Mouse (Mus musculus) embryonic facial prominence, embryonic 10.5 days (tissue): ENCODE results near the gene Tmem184b. TPM values are rescaled to one million over a fixed set of nuclear protein-coding genes. Genes with fewer than 3 reads are reported as not detected.

ENCODE experiments used
- DNase-seq: peaks from one replicate; pipeline ENCODE4 v3.0.0-alpha.2; 2017; ENCODE audit warnings: low spot score
- H3K27ac ChIP-seq: fragments of 300-500 bp; sonication (generic); replicated peaks from 2 replicates; pipeline ENCODE4 v1.5.1; 2016; ENCODE audit warnings: mild to moderate bottlenecking
- H3K27me3 ChIP-seq: fragments of 300-500 bp; sonication (generic); replicated peaks from 2 replicates; pipeline ENCODE4 v1.6.1; 2016; ENCODE audit warnings: low read depth, mild to moderate bottlenecking; ENCODE audit not compliant: poor library complexity, severe bottlenecking
- H3K36me3 ChIP-seq: fragments of 300-500 bp; sonication (generic); replicated peaks from 2 replicates; pipeline ENCODE4 v1.6.1; 2016; ENCODE audit warnings: mild to moderate bottlenecking, moderate library complexity
- H3K4me1 ChIP-seq: fragments of 300-500 bp; sonication (generic); 2 replicates; pipeline ENCODE4 v1.6.1; 2016
- H3K4me3 ChIP-seq: fragments of 300-500 bp; sonication (generic); 2 replicates; pipeline ENCODE4 v1.5.1; 2016; ENCODE audit warnings: mild to moderate bottlenecking, moderate library complexity
- H3K9me3 ChIP-seq: fragments of 300-500 bp; sonication (generic); 2 replicates; pipeline ENCODE4 v1.6.1; 2016; ENCODE audit warnings: mild to moderate bottlenecking
- WGBS: fragments of 180-500 bp; shearing (Covaris S2); methylation state at CpG from one replicate; pipeline ENCODE4 v1.1.7; 2016; 5-methylcytosine and 5-hydroxymethylcytosine counted together
- polyA plus RNA-seq: library from polyadenylated mRNA; unstranded; fragments of >200 nt; fragmentation: Nextera tagmentation; extraction: Ambion mirVana; gene quantifications from 2 replicates; pipeline ENCODE4 v1.2.1, GENCODE M21; 2016

Tmem184b gene
- polyA plus RNA-seq = 57.7 and 58.9 TPM in 2 replicates

DNA sequence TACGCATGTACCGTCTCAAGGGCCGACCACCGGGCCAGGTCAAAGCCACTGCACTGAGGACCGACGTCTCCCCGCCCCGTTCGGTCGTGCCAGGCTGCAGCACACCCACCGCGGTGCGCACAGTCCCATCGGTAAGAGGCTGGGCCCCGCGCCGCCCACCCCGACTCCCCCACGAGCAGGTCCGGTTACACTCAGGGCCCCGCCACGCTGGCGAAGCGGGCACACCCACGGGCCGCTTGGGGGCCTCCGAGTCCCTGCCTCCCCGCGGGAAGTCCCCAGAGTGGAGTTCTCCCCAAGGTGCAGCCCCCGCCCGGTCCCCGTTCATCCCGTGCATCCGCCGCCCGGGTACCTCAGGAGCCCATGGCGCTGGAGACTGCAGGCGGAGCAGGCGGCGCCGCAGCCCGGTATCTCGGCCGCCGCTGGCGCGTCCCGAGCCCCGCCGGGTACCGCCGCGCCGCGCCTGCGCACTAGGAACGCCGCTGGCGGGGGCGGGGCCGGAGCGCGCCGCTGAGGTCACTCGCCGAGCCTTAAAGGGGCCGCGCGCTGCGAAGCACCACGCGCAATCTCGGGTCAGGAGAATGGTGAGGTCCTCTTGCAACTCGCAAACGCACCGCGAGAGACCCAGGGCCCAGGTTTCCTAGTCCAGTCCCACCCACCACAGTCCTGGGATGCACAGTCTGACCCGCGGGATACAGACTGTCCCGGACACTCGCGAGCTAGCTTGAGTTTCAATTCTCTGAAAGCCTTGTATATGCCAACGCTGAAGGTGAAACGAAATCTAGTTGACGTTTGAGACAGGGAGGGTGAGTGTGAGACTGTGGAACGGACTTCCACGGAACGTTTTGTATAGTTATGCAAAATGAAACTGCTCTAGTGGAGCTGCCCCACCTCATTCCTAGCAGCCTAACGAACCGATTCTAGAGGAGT lies at the start of gene Tmem184b:
TSS of gene Tmem184b (minus strand) at position 734 of the 927 bp plus-strand sequence.
- peaks cover 20% of the 10 kb centered on the region for H3K27me3 ChIP-seq
- H3K27ac ChIP-seq = peak within 1 kb of the TSS; percentile 93
- under 1% methylated on average over 90 of the region's 90 CpGs for WGBS

DNA sequence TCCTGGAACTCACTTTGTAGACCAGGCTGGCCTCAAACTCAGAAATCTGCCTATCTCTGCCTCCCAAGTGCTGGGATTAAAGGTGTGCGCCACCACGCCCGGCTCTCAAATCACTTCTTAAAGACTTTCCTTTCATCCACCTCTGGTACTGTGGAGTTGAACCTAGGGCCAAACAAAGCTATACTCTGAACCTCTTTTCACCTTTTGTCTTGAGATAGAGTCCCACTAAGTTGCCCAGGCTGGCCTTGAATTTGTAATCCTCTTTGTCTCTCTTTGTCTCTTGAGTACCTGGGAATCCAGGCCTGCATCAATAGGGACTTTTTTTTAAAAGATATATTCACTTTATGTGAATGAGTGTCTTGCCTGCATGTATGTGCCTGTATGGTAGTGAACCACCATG lies 44.7 kb upstream of the Tmem184b start:
- Histone ChIP-seq H3K4me1 (peaks cover 12% of the 10 kb centered on the region), H3K27me3 (peaks cover 7% of the 10 kb centered on the region; the same call in 1 of the 2 replicates), H3K27ac (no peak overlapping the region), H3K4me3 (no peak overlapping the region), H3K36me3 (no peaks in the 10 kb centered on the region), H3K9me3 (no peaks in the 10 kb centered on the region)
- no peak for DNase-seq
- WGBS = 92% methylated on average over 3 of the region's 3 CpGs

More for the DNA sequence above, at the start of gene Tmem184b:
- peaks cover 5% of the 10 kb centered on the region; the same call in 1 of the 2 replicates for H3K36me3 ChIP-seq
- H3K9me3 ChIP-seq = no peaks in the 10 kb centered on the region
- peak within 1 kb of the TSS; percentile 95 for H3K4me3 ChIP-seq
- H3K4me1 ChIP-seq = peaks cover 55% of the 10 kb centered on the region
- DNase-seq = peak; percentile 88

DNA sequence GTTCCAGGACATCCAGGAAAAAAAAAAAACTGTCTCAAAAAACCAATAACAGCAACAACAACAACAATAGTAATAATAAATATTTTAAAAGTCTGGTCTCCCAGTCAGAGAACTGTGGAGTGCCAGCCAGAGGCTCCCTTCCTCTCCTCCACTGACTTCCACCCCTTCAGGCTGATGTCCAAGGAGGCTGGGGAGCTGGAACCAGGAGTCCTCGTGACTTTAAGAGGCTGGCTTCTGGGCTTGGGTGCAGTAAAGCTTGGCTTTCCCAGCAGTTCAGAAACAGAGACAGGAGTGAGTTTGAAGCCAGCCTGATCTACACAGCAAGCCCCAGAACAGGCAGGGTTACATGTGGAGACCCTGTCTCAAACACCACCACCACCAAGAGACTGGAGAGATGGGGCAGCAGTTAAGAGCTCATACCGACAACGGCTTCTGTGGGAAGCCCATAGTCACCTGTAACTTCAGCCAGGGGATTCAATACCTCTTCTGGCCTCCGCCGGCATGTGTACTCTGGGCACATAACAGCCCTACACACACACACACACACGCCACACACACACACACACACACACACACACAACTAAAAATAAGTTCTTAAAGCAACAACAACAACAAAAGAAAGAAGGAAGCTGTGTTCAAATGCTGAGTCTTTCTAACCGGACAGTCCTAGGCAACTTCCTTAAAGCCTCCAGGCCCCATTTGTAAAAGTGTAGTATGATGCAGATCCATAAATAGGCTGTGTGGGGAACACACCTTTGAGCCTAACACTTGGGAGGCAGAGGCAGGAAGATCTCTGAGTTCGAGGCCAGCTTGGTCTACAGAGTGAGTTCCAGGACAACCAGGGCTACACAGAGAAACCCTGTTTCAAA lies 42.7 kb upstream of the Tmem184b start:
- Histone ChIP-seq H3K4me3 (no peak overlapping the region), H3K4me1 (peaks cover 20% of the 10 kb centered on the region), H3K9me3 (no peaks in the 10 kb centered on the region), H3K36me3 (no peaks in the 10 kb centered on the region), H3K27ac (no peak overlapping the region), H3K27me3 (peaks cover 9% of the 10 kb centered on the region; the same call in 1 of the 2 replicates)
- 79% methylated on average over 8 of the region's 8 CpGs for WGBS
- no peak for DNase-seq

DNA sequence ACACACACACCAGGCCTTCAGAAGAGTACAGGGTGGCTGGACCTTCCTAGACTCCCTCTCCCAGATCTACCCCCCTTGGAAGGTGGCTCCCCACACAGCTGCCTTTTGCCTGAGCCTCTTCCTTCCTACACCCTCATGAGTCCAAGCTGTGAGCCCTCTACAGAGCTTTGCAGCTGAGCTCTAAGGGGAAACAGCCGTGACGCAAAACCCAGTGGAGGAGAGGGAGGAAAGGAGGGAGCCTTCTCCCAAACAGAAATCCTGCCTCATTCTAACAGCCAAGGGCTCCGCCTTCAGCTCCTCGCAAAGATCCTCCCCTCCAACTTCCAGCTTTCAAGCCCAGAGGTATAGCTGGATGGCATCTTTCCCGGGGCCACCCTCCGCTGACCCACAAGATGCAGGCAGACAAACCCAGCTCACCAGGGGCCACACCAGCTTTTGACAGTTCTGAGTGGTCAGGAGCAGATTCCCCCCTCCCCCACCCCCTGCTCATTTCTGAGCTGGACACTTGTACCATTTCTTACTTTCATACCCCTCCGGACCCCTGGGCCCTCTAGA lies 40.6 kb upstream of the Tmem184b start:
- Histone ChIP-seq H3K4me3 (no peak overlapping the region), H3K4me1 (peaks cover 40% of the 10 kb centered on the region), H3K36me3 (peaks cover 10% of the 10 kb centered on the region), H3K27ac (no peak overlapping the region), H3K9me3 (no peaks in the 10 kb centered on the region), H3K27me3 (0 out of 2 replicates have a peak, but pooled peaks cover 5% of the 10 kb centered on the region)
- DNase-seq = no peak
- 55% methylated on average over 7 of the region's 7 CpGs for WGBS

DNA sequence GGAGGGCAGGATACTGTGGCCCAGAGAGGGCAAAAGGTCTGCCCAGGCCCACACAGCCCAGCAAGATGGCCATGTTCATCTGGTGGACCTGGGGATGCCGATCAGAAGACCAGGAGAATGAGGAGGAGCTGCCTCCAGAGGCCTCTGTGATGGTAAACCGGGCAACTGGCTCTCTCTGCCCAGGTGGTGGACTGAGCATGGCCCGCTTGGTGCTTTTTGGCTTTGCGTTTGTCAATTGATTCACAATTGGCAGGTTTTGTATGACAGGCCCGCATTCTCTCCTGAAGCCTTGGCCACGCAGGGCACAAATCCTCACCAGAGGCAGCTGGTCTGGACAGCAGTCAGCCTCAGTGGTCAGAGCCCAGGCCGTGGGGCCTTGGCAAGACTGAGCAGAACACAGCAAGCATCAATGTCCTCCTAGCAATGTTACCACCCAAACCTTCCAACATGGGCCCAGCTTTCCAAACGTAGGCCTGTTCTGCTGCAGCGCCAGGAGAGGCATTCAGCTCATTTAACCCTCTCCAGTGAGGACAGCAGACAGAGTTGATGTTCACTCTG lies 39.7 kb upstream of the Tmem184b start:
- H3K4me3 ChIP-seq = peak overlapping the region; percentile 89; the same call in 1 of the 2 replicates
- H3K9me3 ChIP-seq = no peaks in the 10 kb centered on the region
- 78% methylated on average over 9 of the region's 9 CpGs for WGBS

DNA sequence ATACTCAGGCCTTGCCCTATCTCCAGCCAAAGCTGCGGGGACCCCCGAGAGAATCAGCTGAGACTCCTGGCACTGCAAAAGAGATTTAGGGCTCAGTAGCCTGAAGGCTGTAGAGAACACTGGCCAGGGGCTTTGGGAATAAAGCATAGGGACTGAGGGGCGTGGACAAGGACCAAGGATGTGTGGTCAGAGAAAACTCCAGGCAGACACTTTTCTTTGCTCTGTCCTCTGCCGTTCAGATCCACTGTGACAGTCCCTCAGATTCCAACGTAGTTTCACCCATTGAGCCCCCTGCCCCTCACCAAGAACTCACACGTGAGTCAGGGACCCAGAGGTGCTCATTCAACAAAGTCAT lies 38.9 kb upstream of the Tmem184b start:
- peaks cover 57% of the 10 kb centered on the region for H3K4me1 ChIP-seq
- peak overlapping the region; percentile 89 for H3K4me3 ChIP-seq
- peak overlapping the region; percentile 98 for H3K27ac ChIP-seq
- H3K27me3 ChIP-seq = 0 out of 2 replicates have a peak, but pooled peaks cover 5% of the 10 kb centered on the region
- H3K9me3 ChIP-seq = no peaks in the 10 kb centered on the region
- WGBS = 2% methylated on average over 6 of the region's 6 CpGs
- H3K36me3 ChIP-seq = peaks cover 27% of the 10 kb centered on the region
- no peak for DNase-seq

More for the DNA sequence above, 39.7 kb upstream of the Tmem184b start:
- Histone ChIP-seq H3K4me1 (peaks cover 49% of the 10 kb centered on the region), H3K27me3 (0 out of 2 replicates have a peak, but pooled peaks cover 5% of the 10 kb centered on the region), H3K36me3 (peaks cover 19% of the 10 kb centered on the region), H3K27ac (peak overlapping the region; percentile 98; the same call in 1 of the 2 replicates)
- no peak for DNase-seq

DNA sequence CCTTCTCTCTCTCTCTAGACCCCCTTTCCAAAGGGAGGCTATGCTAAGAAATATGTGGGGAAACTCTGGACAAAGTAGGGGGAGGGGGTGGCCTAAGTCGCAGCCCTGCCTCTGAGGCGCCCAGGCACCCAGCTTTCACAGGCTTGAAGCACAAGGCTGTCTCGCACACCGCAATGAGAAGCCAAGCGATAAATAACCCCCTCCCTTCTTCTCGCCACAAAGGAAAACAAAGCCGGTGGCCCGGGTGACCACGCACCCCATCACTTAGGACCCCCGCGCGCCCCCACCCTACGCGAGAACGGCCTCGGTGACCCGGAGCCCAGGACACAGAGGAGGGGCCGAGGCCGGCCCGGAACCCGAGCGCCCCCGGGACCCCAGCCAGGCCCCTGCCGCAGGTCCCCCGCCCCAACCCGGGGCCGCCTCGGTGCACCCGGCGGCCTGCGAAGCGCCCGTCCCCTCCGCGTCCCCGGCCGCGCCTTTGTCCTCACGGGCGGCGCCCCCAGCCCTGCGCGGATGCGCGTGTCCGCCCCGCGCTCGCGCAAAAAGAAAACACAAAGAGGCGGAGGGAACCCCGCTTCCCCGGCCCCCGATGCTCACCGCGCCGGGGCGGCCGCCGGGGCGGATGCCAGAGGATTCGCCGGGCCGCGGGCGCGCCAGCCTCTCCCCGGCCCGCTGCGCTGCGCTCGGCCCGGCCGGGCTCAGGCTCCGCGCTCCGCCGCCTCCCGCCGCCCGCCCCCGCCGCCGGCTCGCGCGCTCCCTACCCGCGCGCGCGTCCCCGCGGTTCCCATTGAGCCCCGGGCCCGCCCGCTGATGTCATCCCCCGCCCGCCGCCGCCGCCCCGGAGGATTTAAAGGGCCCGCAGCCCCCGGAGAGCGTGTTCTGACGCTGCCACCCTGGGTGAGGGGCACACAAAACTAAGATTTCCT lies 38.2 kb upstream of the Tmem184b start:
- 0 out of 2 replicates have a peak, but pooled peaks cover 5% of the 10 kb centered on the region for H3K27me3 ChIP-seq
- H3K9me3 ChIP-seq = no peaks in the 10 kb centered on the region
- under 1% methylated on average over 107 of the region's 107 CpGs for WGBS
- peaks cover 33% of the 10 kb centered on the region for H3K36me3 ChIP-seq
- H3K4me1 ChIP-seq = peaks cover 64% of the 10 kb centered on the region
- peak; percentile 88 for DNase-seq
- peak overlapping the region; percentile 98 for H3K27ac ChIP-seq
- peak overlapping the region; percentile 89 for H3K4me3 ChIP-seq

DNA sequence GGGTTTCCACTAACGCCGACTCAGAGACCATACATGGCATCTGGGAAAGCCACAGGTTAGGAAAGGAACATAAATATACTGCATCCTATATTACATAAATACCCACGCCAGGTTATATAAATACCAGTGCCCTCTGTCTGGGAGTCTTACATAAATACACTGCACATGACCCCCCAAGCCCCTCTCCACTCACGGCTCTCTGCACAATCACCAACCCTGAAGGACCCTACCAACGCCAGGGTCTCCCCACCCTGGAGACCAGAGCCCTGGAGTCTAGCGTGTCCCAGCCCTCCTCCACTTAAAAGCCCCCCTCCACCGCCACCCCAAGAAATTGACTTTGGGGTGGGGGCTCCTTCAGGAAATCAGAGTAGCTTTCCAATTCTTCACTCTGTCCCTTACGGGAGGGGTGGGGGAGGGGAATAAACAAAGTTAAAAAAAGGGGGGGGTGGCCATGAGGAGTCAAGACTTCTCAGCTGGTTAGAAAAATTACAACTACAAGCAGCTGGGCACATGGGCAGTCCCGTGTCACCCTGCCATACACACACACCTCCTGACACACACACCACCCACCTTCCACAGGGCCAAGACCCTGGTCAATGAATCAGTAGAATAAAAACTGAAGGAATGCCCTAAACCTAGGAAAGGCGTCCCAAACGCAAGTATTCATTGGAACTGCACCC lies 37.4 kb upstream of the Tmem184b start:
- peaks cover 72% of the 10 kb centered on the region for H3K4me1 ChIP-seq
- peak overlapping the region; percentile 89 for H3K4me3 ChIP-seq
- 22% methylated on average over 11 of the region's 11 CpGs for WGBS
- 0 out of 2 replicates have a peak, but pooled peaks cover 5% of the 10 kb centered on the region for H3K27me3 ChIP-seq
- H3K9me3 ChIP-seq = no peaks in the 10 kb centered on the region
- H3K36me3 ChIP-seq = peaks cover 41% of the 10 kb centered on the region
- no peak for DNase-seq
- peak overlapping the region; percentile 98 for H3K27ac ChIP-seq

DNA sequence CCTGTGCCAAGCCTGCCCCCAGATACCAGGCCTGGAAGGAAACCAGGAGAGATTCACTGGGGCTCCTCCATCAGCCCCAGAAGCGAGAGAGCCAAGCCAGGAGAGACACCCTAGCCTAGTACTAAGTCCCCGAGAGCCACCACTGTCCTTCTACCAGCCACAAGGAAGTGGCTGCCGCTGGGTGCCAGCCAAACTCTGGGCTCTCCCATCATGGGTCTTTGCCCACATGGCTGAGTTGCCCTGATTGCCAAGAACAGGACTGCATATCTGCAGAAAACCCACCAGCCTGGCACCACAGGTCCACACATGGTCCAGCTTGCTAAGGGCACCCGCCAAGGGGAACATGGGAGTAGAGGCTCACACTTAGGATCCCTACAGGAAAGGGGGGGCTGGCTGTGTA lies 36.9 kb upstream of the Tmem184b start:
- H3K27me3 ChIP-seq = 0 out of 2 replicates have a peak, but pooled peaks cover 5% of the 10 kb centered on the region
- peaks cover 47% of the 10 kb centered on the region for H3K36me3 ChIP-seq
- peak overlapping the region; percentile 89 for H3K4me3 ChIP-seq
- H3K27ac ChIP-seq = peak overlapping the region; percentile 98; the same call in 1 of the 2 replicates
- H3K9me3 ChIP-seq = no peaks in the 10 kb centered on the region
- DNase-seq = no peak
- H3K4me1 ChIP-seq = peaks cover 77% of the 10 kb centered on the region
- WGBS = 86% methylated on average over 4 of the region's 4 CpGs

DNA sequence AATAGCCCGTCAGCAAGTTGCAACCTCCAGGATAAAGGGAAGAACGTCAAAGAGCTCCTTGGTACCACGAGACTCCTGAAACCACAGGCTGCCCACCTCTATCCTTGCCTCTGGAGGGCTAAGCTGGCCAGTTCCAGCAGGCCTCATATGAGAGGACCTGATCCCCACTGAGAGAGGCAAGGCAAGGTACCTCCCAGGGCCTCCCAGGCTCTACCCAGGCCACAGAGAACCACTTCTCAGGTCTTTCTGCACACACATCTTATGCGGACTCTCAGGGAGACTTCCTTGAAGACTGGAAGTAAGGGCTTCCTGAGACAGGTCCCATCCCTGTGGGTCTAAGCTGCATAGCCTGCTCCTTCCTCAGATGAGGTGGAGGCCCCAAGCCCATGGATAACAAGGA lies 36.0 kb upstream of the Tmem184b start:
- H3K36me3 ChIP-seq = peaks cover 55% of the 10 kb centered on the region

More for the DNA sequence above, 36.0 kb upstream of the Tmem184b start:
- Histone ChIP-seq H3K4me3 (peak overlapping the region; percentile 89), H3K9me3 (no peaks in the 10 kb centered on the region), H3K4me1 (peaks cover 82% of the 10 kb centered on the region), H3K27ac (no peak overlapping the region), H3K27me3 (0 out of 2 replicates have a peak, but pooled peaks cover 5% of the 10 kb centered on the region)
- no peak for DNase-seq
- WGBS = 87% methylated on average over 4 of the region's 4 CpGs
